Mouse (Mus musculus) myocyte (in vitro differentiated cells): ENCODE measurements around the gene Slc10a6.

ENCODE experiments used
- CEBPB ChIP-seq: IDR thresholded peaks from 2 replicates; pipeline ENCODE4 v1.6.1; 2011; ENCODE audit warnings: mild to moderate bottlenecking, moderate library complexity; ENCODE audit not compliant: poor library complexity, insufficient read depth, severe bottlenecking
- E2F4 ChIP-seq: IDR thresholded peaks from one replicate; pipeline ENCODE4 v1.6.1; 2011; ENCODE audit warnings: mild to moderate bottlenecking, control low read depth, moderate library complexity; ENCODE audit not compliant: insufficient read depth
- MAX ChIP-seq: IDR thresholded peaks from one replicate; pipeline ENCODE4 v1.6.1; 2011; ENCODE audit warnings: low read depth, mild to moderate bottlenecking, control low read depth
- MYOD1 ChIP-seq, 3 experiments: IDR thresholded peaks; one replicate each; pipeline ENCODE4 v1.6.1; 2011; ENCODE audit warnings: control low read depth in 2 of 3, low read depth in 2 of 3, mild to moderate bottlenecking in 2 of 3, moderate library complexity in 1 of 3; ENCODE audit not compliant: insufficient read length in 2 of 3, control insufficient read depth in 1 of 3
- MYOG ChIP-seq, 3 experiments: IDR thresholded peaks; one replicate each; pipeline ENCODE4 v1.6.1; 2011; ENCODE audit warnings: control low read depth in 2 of 3, low read depth in 2 of 3, mild to moderate bottlenecking in 2 of 3; ENCODE audit not compliant: insufficient read length in 2 of 3, control insufficient read depth in 1 of 3, insufficient read depth in 1 of 3
- POLR2A ChIP-seq: IDR thresholded peaks from one replicate; pipeline ENCODE4 v1.6.1; 2011; ENCODE audit warnings: low read depth, mild to moderate bottlenecking, control low read depth, moderate library complexity; ENCODE audit not compliant: insufficient read length
- TCF12 ChIP-seq: IDR thresholded peaks from one replicate; pipeline ENCODE4 v1.6.1; 2011; ENCODE audit warnings: mild to moderate bottlenecking, control low read depth; ENCODE audit not compliant: poor library complexity, insufficient read depth, severe bottlenecking
- USF1 ChIP-seq: IDR thresholded peaks from one replicate; pipeline ENCODE4 v1.6.1; 2011; ENCODE audit warnings: low read depth, mild to moderate bottlenecking, control low read depth, moderate library complexity

DNA sequence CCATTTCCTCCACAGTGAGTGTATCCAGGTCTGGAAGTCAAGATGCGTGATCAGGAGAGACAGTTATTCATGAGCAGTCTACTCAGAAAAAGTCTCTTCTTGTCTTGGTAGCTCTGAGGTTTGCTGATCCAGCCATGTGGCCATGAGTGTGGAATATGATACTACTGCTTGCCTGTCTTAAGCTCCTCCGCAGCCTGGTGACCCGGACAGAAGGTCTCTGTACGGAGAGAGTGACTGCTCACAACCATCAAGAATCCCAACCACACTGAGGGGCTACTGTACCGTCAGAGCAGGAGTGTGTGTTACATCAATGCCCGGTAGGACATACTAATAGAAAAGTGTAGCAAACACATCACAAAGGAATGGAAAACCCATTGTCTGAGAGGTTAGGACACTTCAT, 48.7 kb upstream of the Slc10a6 start:
- TF ChIP-seq POLR2A: no peak
- TF ChIP-seq TCF12: no peak
- TF ChIP-seq MAX: no peak
- no peak for TF ChIP-seq E2F4
- no peak for TF ChIP-seq MYOD1 (IDR thresholded peaks at IDR 0.05; ENCODE audit: control insufficient read depth in 1 of 3, insufficient read length in 2 of 3, low read depth in 2 of 3)
- TF ChIP-seq USF1: no peak
- TF ChIP-seq CEBPB: no peak
- TF ChIP-seq MYOG (IDR thresholded peaks at IDR 0.05; ENCODE audit: control insufficient read depth in 1 of 3, insufficient read depth in 1 of 3, insufficient read length in 2 of 3, low read depth in 2 of 3): no peak
